Mouse (Mus musculus): ENCODE results near the gene Sox8. TPM values are rescaled to one million over a fixed set of nuclear protein-coding genes. Genes with fewer than 3 reads are reported as not detected.

The Sox8 gene
- total RNA-seq, 2 experiments from 2014 or later = 52.1 to 55.2 TPM

DNA sequence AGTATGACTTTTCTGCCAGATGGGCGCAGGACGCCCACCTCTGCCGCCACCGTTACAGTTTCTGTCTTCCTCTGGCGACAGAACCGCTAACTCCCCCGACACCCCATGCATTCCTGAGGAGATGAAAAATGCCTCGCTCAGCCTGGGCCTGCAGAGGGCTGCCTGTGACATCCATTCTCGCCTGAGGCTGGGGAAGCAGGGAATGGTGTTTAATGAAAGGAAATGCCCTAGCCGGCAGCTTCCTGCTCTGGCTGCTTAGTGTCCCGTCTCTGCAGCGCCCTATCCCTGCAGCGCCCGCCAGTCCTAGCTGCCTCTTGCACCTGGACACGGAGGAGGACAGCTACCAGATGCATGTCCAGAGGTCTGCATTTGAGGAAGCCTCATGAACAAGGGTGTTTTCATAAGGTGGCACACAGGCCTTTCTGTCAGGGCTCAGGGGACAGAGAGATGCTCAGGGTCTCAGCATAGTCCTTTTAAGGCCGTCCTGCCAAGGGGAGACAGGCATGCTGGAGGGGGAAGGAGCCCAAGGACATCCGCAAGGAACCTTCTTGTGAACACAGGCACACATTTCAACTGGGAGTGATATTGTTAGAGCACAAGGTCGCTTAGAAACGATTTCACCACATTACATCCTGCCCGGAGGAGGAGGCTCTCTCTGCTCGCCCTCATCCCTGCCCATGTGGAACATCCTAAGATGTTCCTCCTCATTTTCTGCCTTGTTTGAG is 13.7 kb downstream of the Sox8 start:
- DNase-seq (ENCODE audit: low spot score in 2 of 2) = peak in 1 of 2 experiments; percentile 82

DNA sequence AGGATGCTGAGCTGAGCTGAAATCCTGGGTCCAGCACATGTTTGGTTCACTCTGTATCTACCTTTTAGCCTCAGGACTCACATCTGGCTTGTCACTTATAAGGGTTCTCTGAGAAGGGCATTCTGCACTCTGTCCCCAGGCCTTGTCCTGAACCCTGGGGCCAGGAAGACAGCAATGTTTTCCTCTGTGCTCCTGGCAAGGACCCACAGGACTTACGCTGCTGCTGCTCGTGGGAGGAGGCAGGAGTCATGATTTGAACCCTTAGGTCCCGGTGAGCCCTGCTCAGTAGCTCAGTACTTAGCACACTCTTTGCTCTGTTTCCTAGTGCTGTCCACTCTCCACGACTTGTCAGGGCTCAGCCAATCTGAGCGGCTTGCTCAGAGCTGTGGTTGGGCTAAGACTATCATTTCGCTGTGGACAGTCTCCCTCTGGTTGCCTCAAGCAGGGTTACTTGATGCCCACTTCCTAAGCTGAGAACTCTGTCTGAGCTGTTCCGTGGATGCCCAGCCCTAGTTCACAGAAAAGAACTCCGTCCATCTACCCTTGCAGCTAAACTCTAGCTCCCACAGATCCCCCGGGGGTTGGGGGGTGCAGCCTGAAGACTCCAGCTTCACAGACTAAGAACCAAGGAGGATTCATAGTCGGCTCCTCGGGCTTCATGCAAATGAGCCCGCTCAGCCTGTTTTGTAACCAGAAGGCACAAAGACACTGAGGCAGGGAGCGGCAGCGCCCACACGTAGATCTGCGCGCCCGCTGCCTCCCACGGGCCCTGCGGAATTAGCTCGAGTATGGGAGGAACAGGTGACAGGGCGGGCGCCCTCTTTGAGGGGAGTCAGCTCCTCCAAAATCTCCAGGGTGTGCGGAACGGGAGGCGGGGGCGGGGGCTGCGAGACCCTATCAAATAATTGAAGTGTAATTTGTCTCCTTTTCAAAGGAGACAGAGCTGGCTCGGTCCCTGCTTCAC is 14.5 kb downstream of the Sox8 start:
- peak; percentile 81 to 92 for DNase-seq (ENCODE audit: low spot score in 2 of 2)

DNA sequence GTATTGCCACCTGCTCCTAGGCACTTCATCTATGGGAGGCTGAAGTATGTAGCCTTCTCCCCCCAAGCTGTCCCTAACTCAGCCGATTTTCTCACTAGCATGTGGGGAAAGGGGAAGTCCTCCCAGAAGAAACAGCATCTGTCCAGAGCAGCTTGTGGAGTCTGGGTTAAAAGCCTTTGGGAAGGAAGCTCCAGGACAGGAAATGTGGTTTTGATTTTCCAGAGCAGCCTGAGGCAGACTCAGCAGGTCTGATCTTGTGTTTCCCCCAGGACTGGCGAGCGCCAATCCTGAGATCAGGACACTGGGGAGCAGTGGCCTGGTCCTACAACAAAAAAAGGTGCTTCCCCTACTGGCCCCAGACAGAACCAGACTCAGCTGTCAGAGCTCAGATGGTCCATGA is 15.3 kb downstream of the Sox8 start:
- no peak for DNase-seq (ENCODE audit: low spot score in 2 of 2)

DNA sequence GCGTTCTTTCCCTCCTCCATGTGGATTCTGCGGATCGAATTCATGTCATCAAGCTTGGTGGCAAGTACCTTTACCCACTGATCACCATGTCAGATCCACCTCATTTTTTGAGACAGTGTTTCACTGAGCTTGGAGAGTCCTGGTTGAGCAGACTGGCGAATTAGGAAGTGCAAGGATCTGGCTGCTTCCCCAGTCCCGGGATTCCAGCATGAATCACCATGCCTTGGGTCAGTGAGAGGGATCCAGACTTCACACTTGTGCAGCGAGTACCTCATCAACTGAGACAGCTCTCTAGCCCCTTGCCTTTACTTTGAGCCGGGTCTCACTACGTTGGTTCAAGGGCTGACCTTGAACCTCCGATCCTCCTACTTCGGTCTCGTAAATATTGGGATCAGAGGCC is 19.2 kb downstream of the Sox8 start:
- DNase-seq (ENCODE audit: low spot score in 2 of 2) = no peak

DNA sequence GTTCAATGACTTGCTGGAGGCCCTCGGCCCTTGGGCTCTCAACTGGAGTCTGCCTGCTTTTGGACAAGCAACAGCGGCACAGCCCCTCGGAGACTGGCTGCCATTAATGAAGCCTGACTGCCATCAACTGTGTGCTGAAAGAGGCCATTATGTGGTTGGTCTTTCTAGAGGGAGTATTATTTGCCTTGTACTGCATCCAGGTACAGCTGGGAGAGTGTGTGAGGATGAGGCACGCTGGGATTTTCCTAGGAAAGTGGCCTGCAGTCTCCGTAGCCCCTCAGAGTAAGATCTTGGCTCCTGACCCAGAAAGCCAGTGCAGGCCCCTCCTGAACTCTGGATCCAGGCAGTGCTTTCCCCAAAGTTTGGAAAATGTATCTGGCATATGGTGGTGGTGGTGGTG is 20.5 kb downstream of the Sox8 start:
- no peak for DNase-seq (ENCODE audit: low spot score in 2 of 2)

DNA sequence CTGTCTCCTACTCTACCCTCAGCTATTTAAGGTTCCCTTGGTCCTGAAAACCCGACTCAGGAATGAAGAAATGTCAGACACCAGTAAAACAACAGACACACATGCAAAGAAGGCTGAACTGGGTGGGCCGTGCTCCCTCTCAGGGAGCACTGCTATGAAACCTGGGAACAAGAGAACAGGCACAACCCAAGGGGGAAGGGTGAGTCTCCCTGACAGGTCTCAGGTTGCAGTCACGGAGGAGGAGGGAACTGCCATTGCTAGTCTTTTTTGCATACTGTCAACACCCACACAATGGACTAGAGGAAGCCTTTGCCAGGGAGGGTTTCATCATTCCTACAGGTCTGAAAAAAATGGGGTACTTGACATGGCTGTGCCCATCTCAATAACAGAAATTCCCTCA is 23.5 kb downstream of the Sox8 start:
- DNase-seq (ENCODE audit: low spot score in 2 of 2) = no peak

DNA sequence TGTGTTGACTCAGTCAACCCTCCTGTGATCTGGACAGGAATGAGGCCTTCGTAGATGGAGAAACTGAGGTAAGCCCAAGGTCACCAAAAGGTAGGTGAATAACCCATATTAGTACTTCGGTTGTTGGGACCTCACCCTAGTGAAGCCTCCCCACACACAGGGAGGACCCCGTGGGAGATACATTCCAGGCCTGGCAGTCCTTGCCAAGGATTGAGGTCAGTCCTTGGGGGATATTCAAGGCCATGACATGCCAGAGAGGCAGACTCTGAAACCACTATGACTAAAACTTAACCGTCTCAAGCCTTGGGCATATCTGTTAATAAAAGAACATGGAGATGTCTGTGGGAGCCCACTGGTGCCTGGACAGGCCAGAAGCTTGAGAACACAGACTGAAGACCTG is 28.7 kb downstream of the Sox8 start:
- no peak for DNase-seq (ENCODE audit: low spot score in 2 of 2)

DNA sequence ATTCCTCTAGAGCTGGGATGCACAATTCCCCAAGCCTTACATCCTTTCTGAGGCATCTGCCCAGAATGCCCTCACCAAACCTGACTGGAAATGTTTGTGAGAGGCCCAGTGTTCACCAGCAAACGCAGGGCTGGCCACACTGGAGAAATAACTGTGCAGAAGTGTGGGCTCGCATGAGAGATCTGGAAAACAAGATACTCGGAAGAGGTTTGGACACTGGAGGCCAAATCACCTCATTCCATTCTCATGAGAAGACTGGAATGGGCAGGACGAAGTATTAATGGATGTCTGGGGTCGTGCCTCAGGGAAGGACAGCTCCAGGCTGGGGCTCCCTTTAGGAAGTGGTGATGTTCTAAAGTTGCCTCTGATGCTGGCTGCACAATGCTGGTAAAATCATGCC is 29.8 kb downstream of the Sox8 start:
- no peak for DNase-seq (ENCODE audit: low spot score in 2 of 2)

DNA sequence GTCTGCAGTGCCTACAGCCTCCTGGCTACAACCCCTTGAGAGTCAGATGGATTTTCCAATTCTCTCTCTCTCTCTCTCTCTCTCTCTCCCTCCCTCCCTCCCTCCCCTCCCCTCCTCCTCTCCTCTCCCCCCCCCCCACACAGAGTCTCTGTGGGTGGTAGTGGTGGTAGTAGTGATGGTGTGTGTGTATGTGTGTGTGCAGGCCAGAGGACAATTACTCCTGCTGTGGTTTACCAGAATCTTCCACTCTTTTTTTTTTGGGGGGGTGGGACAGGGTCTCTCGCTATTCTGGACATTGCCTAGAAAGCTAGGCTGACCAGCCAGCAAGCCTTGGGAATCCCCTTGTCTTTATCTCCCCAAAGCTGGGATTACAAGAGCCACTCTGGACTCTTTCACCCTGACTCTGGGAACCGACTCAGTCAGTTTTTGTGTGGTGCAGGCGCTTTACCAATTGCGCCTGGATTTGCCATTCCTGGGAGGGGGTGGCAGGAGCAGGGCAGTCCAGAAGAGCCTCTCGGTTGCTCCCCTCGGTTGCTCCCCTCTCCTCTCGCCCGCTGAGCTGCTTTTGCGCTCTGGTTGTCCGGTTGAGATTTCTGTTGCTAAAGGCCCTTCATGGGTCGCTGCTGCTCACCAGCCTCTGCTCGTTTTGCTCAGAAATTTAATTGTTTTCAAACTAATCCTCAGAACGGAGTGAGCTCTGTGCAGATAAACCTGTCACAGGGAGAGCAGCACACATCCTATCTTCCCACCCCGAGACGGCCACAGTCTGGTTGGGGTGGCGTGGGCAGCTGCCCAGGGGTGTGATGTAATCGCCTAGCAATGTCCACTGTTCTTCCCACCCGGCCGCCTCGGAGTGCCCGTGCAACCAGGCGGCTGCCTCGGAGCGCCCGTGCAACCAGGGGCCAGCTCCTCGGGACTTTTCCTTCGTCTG is 31.3 kb downstream of the Sox8 start:
- peak; percentile 37 to 60 for DNase-seq (ENCODE audit: low spot score in 2 of 2)

DNA sequence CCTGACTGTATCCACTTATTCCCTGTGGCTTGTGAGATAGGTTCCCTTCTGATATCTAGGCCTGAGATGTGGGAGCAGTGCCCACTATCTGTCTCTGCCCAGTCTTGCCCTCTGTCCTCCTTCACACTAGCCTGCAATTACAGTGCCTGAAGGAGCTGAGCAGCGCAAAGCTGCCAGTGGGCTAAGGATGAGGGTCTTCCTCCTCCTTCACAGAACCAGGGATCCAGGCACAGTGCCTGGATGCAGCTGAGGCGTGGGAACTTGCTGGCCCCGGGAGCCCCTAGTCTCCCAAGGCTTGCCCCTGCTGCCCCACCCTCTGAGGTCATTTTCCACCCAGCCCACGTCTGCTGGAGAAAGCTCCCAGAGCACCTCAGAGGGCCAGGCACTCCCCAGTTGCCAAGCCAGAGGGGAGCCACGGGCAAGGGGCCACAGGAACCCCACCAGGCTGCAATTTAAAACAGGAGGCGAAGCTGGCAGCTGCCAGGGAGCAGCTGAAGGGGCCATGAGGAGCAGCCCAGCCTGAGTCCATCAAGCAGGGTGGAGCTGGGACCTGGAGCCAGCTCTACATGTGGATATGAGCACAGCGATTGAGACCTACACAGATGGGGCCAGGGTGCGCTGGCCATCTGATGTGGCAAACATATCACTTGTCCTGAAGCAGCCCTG is 40.0 kb downstream of the Sox8 start:
- DNase-seq (ENCODE audit: low spot score in 2 of 2) = no peak

DNA sequence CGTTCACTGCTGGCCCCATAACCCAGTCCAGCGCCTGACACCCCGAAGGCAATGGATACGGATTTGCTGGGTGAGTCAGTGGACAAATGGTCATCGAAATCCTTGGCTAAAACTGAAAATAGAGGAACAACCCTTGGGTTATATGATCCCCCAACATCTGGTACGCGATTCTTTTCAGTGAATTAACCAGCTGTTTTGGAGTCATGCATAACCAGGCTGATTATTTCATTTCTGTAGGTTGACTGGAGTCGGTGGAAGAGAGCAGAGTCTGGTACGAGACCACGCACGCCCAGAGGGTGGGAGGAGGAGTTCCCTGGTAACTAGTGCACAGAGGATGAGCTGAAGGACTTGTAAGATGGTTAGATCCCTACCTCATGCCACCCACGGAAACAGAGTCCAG is 48.4 kb downstream of the Sox8 start:
- no peak for DNase-seq (ENCODE audit: low spot score in 2 of 2)

DNA sequence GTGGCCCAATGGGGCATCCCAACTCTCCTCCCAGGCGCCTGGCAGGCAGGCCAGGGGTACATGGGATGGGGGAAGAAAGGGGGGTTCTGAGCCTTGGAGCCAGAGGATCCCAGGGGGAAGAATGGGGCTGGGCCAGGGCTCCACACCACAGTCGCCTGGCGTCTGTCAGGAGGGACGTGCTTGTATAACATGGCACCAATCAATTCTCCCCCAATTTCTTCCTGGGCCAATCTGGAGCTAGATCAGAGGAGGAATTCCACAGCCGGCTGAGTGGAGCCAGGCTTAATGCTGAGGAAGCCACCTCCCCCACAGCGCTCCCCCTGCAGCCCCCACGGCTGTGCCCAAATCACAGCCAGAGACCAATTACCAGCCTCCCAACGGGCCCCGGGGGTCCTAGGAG is 50.0 kb downstream of the Sox8 start:
- DNase-seq (ENCODE audit: low spot score in 2 of 2) = no peak

DNA sequence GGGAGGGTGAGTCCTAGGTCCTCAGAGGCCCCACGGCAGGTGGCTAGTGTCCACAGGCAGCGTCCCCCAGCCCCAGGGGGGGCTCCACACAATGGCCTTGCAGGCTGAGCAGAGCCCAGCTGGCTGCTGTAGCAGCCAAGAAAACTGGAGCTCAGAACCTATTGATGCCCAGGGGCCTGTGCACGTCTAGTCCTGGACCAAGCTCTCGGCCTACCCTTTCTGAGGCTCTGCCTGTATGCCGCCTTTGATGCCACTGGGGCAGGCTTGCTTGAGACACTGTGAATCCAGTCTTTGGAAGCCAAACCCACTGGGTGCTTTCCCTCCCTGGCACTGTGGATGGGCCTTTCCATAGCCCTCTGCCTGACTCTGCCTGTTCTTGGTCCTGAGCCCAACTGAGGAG is 51.0 kb downstream of the Sox8 start:
- peak in 1 of 2 experiments; percentile 14 for DNase-seq (ENCODE audit: low spot score in 2 of 2)

DNA sequence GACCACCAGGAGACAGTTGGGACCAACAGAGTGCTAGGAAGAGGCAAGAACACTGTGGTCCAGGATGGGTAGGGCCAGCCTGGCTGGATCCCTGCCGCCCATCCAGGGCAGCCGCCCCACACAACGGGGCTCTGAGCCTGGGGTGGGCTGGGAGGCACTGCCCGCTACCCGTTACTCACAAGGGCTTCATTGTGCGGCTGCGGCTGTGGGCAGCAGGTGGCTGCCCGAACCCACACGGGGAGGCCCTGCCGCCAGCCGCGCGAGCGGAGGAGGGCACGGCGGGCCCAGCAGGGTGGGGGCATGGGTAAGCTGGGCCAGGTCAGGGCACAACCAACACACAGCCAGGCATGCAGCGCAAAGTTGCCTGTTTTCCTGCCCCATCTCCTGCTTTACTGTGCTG is 52.3 kb downstream of the Sox8 start:
- DNase-seq (ENCODE audit: low spot score in 2 of 2) = peak; percentile 27 to 30

DNA sequence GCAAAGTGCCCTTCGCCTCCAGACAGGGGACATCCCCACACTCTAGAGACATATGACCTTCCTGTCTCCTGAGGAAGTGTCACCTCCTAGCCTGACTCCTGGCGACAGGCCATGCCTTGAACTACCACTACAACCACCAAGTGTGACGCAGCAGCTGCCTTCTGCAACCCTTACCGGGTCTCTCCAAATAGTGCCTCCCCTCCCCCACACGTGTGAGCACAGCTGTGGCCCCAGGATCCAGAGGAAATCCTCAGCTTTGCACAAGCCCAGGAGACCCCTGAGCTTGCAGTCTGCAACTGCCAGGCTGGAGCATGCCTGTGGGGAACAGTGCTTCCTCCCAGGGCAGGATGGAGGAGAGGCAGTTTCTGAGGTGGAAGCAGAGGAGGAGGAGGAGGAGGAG is 54.2 kb downstream of the Sox8 start:
- DNase-seq (ENCODE audit: low spot score in 2 of 2) = no peak

Other genes with a start within 250 kb of the Sox8 start
- not detected for gene Tpsab1, start 225.1 kb downstream of the Sox8 start, total RNA-seq (2021)
- gene Tpsb2, start 204.4 kb downstream of the Sox8 start, total RNA-seq (2021) = not detected
- gene Tpsg1, start 201.4 kb downstream of the Sox8 start, total RNA-seq (2021) = not detected
- 10 to 100 TPM; 39.6 to 43.7 TPM for gene Cacna1h, start 136.9 kb downstream of the Sox8 start, total RNA-seq (2021)
- 1 to 10 TPM in 1 of 2 experiments, under 1 TPM in 1; 0.49 to 1.2 TPM for gene Tekt4, start 116.1 kb downstream of the Sox8 start, total RNA-seq (2021)
- gene Sstr5, start 73.4 kb downstream of the Sox8 start, total RNA-seq (2021) = 1 to 10 TPM in 1 of 2 experiments, under 1 TPM in 1; 0.75 to 1.1 TPM
- 10 to 100 TPM; 19.1 to 20.2 TPM for gene Lmf1, start 8.4 kb upstream of the Sox8 start, total RNA-seq (2021)
- 100 to 1,000 TPM; 151 to 157 TPM for gene Gng13, start 146.5 kb upstream of the Sox8 start, total RNA-seq (2021)
- gene Chtf18, start 156.7 kb upstream of the Sox8 start, total RNA-seq (2021) = 1 to 10 TPM; 1.2 to 1.5 TPM
- gene Rpusd1, start 157.0 kb upstream of the Sox8 start, total RNA-seq (2021) = 10 to 100 TPM; 60.9 to 64.4 TPM
- gene Mslnl, start 165.4 kb upstream of the Sox8 start, total RNA-seq (2021) = under 1 TPM; 0.44 to 0.75 TPM
- gene Msln, start 183.7 kb upstream of the Sox8 start, total RNA-seq (2021) = 1 to 10 TPM; 2.3 to 2.5 TPM
- gene Narfl, start 203.1 kb upstream of the Sox8 start, total RNA-seq (2021) = 10 to 100 TPM; 31.3 to 37.1 TPM
- gene Haghl, start 215.0 kb upstream of the Sox8 start, total RNA-seq (2021) = 100 to 1,000 TPM; 112 to 119 TPM
- gene Ccdc78, start 215.9 kb upstream of the Sox8 start, total RNA-seq (2021) = under 1 TPM in 1 of 2 experiments, not detected in 1; 0.19 TPM
- 10 to 100 TPM; 92.7 to 99.1 TPM for gene Fam173a, start 222.2 kb upstream of the Sox8 start, total RNA-seq (2021)
- gene AC134908.4, start 225.0 kb upstream of the Sox8 start, total RNA-seq (2021) = 1 to 10 TPM in 1 of 2 experiments, not detected in 1; 1.4 TPM
- 10 to 100 TPM; 70.9 to 78.2 TPM for gene Metrn, start 226.4 kb upstream of the Sox8 start, total RNA-seq (2021)
- gene Fbxl16, start 238.4 kb upstream of the Sox8 start, total RNA-seq (2021) = 100 to 1,000 TPM; 588 to 680 TPM